Mouse (Mus musculus): ENCODE measurements around the gene Tex52.

DNA sequence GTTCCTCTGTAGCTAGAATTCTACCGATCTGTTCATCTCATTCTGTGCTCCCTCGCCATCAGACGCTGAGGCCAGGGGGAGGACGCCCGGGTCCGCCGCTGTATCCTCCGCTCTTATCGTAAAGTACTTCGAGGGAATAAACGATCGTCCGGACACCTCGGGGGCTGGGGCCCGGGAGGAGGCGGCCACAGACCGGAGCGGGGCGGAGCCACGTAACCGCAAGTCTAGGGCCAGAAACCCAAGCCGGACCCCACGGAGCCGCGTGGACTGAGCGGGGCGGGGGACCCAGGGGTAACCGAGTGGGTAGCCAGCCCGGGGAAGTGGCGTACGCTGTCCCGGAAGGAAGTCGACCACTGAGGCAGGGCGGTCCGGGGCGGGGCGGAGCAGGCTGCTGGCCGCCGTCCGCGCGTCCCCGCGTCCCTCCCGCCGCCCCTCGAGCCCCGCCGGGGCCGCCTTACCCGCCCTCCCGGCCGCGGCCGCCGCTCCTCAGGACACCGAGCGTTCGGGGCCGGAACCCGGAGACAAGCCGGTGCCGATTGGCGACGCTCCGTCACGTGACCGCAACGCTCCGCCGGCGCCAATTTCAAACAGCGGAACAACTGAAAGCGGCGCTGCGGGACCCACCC is 12.8 kb upstream of the Tex52 start, which contains the start of the genes Rhno1 and Foxm1:
- no peak for TF ChIP-seq CTCF (conservative IDR thresholded peaks at IDR 0.05 in 1 of 2, IDR thresholded peaks at IDR 0.05 in 1 of 2; ENCODE audit: low read depth in 2 of 2, low read length in 2 of 2)
- TF ChIP-seq NELFE (IDR thresholded peaks at IDR 0.05; ENCODE audit: low read depth, low read length): peak; percentile 66
- TF ChIP-seq POLR2A (IDR thresholded peaks at IDR 0.05; ENCODE audit: low read depth, low read length): peak; percentile 74
